Mouse (Mus musculus): ENCODE data around the gene Asb7.

Asb7 gene

DNA sequence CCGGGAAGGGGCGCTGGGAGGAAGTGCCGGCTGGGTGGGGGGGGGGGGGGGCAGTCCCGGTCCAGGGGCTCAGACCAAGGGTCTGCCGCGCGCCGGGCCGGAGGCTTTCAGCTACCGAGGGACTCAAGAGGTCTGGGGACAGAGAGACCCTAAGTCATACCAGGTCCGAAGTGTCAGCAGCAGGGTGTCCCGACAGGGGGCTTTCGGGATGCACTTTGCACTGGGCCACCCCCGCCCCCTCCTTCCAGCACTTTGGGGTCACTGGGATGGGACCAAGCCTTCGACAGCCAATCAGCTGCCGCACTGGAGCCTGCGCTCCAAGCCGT is at the start of gene Asb7:
Asb7 (minus strand) TSS at position 303 of the 326 bp plus-strand sequence.
- no peak for DNase-seq

DNA sequence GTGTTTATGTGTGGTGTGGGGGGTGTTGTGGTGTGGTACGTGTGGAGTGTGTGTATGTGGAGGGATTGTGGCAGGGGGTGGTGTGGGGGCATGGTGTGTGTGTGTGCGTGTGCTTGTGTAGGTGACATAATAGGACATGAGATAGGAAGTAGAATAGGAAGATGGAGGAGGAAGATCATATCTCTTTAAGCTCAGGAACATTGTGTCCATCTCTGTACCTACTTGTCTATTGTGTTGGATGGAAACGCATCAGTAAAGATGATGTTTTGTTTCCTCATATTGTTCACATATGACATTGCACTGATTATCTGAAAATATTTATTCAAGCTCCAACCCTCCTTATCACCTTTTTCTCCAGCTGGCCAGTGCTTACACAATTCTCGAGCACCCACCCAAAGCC is 48.0 kb upstream of the Asb7 start:
- no peak for DNase-seq

DNA sequence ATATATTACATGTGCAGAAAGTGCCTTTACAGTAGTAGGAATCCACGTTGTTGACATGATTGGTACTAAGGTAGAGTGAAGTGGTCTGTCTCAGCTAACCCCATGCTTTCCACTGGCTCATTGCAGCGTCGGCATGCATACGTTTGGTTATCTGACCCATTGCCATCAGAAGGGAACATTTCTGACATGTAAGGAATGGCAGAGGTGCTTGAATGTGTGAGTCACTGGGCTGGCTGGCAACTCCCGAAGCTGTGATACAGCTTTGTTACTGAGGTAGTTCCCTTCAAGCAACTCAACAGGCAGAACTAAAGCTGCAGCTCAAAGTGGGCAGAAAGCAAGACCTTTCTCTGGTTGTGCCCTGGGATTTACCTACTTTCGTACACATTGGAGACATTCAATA is 45.6 kb upstream of the Asb7 start:
- no peak for DNase-seq

DNA sequence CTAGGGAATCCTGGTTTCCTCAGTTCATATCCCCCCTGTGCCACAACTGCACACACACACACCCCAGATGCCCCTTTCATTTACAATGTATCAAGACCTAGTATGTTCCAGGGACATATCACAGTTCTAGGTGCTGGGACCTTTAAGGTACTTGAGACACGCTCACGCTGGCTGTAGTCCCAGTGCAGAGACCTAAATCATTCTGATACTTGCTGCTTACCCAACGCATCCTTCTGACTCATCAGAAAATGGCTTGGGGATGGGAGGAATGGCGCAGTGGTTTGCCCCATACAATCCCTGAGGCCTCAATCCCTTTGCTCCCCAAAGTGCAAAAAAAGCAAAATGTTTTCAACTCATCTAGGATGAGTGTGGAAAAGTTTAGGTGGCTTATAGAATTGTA is 45.1 kb upstream of the Asb7 start:
- no peak for DNase-seq

DNA sequence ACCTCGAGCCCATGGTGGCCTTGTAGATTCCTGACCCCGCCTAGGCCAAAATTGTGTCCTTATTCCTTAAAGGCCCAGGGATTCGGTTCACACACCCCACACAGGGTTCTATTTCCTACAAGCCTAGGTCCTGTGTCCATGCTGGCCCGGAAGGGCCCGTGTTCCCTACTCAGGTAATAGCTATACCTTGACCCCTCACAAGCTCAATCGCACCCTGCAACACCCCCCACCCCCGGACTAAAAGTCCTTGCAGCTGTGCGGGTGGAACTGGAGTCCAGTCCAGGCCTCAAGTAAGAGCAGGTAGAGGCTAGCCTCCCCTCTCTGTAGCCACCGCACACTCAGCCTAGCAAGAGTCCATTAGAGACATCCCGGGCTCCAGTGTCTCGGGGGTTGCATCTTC is 44.5 kb upstream of the Asb7 start:
- DNase-seq, result no peak

DNA sequence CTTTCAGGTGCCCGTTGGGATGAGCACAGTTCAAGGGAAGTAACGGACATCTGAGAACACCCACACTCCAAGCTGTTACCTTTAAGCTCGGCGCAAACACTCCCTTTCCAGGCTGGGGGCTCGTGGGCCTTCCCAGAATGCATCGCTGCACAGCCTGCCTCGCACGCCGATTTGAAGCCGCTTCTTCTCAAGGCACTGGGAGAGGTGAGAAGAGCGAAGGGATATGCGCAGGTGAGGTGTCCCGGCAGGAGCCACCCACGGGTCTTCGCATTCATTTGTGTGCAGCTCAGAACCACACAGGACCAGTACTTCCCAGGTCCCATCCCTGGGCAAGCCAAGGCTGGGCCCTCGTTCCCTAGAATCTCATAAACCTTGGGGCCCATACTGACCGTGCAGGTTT is 44.0 kb upstream of the Asb7 start:
- DNase-seq, result no peak

DNA sequence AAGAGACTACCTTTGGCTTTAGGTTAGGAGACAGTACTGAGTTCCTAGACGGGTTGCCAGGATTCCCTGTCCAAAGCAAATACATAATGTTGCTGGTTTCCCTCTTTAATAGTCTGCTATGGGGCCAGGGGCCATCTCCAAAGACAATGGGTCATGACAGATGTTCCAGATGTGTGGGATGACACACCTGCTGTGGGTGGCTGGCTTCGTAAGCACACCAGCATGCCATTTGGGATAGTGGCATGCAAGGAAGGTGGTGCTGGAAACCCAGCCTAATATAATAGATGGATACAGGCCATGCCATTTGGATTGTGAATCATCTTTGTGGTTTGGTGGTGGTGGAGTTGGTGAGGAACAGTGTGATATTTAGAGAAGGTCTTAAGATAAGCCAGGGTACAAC is 39.8 kb upstream of the Asb7 start:
- no peak for DNase-seq

DNA sequence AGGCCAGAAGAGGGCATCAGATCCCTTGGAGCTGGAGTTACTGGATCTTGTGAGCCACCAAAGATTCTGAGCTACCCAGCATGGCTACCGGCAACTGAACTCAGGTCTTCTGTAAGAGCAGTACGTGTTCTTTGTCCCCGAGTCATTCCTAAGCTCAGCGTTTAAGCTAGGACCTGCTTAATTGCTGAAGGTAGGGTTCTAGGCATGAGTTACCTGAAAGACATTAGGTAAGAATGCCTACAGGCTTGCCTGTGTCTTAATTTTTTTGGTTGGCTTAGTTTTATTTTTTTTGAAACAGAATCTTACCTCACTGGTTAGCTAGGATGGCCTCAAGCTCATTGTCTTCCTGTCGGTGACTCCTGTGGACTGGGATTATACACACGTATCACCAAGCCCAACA is 38.7 kb upstream of the Asb7 start:
- DNase-seq, result no peak

DNA sequence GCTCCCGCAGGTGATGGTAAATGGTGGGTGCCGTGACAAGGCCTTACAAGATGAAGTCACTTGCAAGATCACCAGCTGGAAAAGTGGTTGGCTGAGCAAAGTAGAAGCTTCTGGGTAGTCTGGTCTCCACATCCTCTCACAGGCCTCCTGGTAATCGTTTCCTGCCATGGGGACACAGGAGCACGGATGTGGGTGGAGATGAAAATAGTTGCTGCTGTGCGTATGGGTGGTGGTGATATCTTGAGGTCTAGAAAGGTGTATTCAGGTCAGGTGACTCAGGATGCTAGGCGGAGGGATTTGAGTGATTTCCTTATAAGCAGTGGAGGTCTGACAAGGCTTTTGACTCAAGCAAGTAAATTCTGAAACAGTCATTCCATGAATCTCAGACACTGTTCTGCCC is 35.6 kb upstream of the Asb7 start:
- peak; percentile 9 for DNase-seq

DNA sequence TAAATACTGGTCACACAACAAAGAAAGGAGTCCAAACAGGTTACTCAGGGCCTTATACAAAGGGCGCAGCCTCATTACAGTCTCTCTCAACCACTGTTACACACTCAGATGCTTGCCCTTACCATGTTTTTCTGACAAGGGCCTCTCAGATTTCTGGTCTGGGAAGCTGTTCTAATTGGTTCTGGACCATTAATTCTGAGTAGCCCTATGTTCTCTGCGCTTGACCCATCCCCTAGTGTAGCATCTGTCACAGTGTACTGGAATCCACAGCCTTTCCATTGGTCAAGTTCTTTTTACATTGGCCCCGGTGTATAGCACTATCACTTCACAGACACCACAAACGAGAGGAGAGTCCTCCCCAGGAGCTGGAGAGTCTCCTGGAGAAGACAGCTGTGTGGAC is 35.1 kb upstream of the Asb7 start:
- DNase-seq, result no peak

DNA sequence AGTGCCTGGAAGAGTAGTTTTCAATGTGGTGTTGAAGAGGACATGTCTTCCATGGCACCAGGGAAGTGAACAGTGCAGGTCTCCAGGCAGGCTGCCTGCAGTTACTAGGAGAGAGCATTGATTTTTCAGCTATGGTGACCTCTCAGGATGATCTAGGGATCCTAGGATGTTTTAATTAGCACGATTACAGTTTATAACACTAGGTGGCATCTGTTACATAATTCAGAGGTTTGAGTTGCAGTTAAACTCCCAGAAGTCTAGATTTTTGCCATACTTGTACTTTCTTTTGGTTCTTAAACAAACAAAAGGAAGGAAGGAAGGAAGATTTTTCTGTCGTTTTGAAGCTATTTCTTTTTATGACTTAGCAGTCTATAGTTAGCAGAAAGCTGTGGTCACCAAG is 21.8 kb upstream of the Asb7 start:
- DNase-seq, result no peak

DNA sequence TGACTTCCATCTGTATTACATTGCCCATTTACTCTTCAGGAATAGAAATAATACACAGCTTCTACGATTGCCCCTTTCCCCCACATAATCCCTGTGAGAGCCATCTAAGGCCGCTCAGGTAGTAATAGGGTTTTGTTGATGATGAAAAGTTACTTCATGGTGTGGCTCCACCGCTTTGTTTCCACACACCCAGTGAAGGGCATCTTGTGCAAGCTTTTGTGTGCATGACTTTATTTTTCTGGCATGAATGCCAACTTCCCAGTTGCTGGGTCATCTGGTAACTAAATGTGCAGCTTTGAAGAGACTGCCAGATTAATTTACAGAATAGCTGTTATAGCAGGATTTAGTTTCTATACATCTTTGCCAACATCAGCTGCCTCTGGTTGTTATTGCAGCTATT is 15.2 kb upstream of the Asb7 start:
- DNase-seq, result no peak

DNA sequence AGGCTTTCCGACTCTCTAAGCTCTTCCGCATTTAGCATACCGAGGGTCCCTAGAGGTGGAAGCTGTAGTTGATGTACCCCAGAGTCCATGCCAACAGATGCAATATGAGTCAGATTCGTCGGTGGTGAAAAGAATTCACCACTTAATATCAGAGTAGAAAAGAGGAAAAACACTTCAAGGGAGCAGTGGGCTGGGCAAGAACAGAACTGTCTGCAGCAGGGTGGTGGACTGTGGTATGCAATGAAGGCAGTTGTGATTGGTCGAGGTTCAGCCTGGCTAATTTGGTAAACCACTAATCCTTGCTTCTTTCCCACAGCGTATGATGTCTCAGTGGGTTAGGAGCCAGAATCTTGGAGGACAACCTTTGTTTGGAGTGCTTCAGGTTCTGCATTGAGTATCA is 13.3 kb upstream of the Asb7 start:
- DNase-seq, result no peak

DNA sequence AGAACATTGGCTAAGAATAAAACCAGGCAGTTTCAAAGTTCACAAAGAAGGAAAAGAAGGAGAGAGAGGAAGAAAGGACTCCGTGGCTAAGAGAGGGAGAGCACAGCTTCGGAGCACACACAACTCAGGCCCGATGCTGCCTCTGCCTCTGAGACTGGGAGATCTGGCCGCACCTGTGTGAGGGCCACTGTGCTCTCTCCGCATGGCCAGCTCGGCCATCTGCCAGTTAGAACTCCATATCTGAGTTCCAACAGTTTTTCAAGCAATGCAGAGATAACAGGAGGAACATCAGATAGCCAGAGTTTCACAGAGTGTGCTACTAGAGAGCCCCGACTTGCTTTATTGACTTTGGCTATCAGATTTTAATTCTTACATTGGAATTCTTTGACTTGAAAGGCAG is 5.1 kb upstream of the Asb7 start:
- DNase-seq, result no peak

DNA sequence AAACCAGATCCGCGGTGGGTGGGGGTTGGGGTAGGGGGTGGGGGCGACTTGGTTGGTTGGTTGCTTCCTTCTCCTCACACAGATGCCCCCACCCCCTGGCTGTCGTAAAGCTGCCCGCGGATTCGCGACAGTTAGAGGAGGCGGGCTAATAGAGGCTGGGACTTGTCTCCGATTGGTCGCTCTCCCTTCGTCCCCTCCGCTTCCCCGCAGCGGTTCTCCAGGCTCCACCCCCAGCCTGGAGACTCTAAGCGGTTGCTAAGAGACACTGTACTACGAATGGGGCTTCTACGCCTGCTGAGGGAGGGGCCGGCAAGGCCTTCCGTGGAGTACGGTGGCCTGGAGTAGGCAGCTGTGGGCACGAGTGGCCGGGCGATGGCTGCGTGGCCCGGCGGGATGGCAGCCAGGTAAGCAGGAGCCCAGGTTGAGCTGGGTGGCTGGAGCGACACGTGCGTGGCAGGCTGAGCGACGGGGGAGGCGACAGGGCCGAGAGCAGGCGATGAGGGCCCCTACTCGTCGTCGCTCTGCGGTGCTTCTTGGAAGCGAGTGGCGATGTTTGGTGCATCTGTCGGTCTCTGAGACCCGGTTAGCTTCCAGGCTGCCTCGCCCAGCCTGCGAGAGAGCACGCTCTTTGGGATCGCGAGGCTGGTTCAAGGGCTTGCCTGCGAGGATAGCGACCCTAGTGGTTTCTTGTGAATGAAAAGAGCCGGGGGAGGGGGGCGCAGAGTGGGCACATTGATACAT is 394 bp upstream of the Asb7 start, which contains the start of gene Lins1:
Lins1 (plus strand) TSS at position 270 of the 741 bp plus-strand sequence.
- peak; percentile 98 for DNase-seq

DNA sequence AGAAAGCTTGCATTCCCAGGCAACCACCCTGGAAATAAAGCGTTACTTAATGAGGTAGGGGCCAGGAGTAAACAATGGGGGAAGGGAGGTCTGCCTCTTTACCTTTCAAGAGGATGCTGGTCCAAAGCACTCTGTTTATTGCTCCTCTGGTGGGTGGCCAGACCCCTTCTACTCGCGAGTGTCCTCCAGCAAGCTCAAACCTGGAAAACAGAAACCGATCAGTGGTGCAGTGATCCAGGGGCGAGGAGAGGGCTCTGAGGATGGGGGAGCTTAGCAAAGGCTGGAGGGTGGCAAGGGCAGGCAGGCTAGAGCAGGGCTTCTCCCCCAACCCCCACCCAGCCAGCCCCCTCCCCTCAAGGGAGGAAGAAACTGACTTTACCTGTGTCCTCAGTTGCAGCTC is 675 bp downstream of the Asb7 start:
- no peak for DNase-seq

DNA sequence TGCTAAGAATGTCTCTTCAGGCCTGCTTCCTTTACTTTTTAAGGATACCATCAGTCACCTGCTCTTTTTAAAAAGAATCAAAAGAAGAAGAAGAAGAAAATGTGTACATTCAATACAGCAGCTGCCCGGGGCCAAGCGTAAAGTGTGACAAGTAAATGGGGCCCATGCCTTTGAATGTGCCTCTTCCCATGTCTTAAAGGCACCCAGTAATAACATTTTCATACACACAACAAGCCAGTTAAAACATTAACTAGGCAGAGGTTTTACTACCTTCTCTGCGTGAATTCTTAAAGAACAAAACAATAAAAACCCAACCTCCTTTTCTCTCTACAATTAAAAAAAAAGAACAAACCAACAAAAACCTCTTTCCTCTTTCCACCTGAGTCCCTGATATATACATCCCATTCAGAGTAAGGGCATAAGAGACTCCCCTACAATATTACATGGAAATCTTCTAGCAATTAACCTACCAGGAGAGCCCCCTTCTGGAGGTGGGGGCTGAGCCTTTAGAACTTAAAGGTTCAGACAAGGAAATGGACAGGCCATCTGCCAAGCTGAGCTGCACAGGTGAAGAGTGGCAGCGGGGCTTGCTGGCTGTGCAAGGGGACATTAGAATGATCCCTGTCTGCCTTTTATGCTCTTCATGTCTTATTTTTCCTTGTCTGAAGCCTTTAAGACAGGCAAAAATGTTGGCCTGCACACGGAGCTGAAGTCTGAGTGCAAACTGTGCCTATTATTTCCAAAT is 7.1 kb downstream of the Asb7 start:
- no peak for DNase-seq

DNA sequence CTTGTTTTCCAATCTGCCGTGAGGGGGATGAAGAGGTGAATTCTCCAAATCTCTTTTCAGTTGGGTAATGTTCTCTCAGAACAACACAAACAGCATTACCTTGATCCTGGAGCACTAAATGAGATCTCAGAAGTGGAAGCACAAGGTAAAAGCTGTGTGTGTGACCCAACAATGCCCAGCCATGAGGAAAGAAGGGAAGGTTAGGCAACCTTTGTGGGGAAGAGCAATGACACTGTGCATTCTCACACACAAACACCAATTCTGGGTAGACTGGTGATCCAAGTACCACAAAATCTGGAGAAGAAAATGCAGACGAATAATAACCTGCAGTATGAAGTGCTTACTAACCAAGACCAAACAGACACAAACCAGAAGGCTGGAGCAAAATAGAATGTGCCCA is 13.6 kb downstream of the Asb7 start:
- DNase-seq, result no peak

DNA sequence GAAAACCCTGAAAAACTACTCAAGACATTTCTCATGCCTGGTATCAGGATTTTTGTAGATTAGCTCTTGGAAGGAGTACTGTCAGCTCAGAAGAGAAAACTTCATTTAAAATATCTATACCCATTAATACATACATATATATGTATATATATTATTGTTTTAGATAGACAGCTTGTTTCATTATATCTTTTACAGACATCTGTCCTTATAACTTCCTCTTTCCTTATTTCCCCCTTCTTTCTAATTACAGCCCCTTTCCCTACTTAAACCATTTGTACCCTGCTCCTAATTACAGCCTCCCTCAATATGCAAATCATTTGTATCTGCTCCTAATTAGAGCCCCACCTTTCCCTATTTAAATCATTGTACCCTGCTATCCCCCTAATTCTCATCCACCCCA is 22.3 kb downstream of the Asb7 start:
- no peak for DNase-seq

DNA sequence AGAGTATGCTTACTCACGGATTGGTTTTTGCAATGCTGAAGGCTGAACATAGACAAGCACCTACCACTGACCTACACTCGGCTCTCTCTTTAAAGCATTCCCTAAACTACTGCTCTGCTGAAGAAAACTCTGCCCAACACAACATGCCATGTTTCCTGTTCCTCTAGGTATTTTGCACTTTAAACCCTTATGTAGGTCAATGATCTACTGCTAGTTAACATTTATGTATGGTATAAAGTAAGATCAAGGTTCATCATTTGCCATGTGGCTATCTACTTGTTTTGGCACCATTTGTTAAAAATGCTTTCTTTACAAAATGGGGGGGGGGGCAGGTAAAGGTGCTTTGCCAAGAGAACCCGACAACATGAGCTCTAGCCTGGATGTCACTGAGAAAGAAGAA is 25.8 kb downstream of the Asb7 start:
- no peak for DNase-seq

DNA sequence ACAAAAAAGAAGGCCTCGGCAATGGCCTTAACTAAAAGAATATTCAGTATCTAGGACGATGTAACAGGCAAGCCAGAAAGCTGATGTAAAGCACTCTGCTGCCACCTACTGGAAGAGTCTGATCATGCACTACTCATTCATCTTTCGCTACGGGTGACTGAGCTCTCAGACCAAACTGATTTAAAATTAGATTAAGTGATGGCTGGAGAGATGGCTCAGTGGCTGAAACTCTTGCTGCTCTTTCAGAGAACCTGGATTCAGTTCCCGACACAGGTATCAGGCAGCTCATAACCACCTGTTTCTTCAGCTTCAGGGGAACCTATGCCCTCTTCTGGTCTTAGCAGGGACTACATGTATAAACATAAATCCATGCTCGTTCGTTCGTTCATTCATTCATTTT is 27.8 kb downstream of the Asb7 start:
- peak; percentile 64 for DNase-seq

DNA sequence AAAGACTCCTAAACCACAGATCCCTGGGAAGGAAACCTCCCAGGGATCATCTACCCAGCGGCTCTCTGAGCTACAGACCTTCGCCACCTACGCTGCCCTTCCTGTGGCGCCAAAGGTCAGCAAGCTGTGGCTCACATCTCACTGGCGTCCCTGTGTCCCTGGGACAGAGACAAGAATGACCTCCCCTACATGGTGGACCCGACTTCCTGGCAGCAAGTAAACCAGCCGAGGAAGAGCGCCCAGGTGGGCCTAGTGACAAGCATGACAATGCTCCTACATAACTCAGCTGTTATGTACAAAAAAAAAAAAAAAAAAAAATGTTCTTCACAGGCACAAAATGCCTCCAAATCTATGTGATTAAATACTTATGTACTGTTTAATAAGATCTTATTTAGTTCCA is 28.4 kb downstream of the Asb7 start:
- DNase-seq, result no peak

DNA sequence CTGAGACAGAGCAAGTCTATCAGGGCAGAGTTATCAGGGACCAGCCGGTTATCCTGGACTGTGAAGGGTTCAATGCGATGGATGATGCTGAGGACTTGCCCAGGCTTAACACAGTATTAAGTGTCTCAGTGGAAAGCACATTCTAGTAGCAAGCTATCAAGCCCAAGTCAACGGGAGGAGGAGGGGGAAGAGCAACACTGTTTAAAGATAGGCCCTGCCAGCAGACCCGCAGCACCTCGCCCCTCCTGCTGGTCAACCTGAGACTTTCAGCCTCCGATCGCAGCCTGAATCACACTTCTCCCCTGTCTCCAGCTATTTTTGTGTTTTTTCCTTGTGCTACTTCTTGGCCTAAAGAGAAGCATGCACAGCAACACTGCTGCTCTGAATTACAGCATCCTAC is 29.1 kb downstream of the Asb7 start:
- no peak for DNase-seq

DNA sequence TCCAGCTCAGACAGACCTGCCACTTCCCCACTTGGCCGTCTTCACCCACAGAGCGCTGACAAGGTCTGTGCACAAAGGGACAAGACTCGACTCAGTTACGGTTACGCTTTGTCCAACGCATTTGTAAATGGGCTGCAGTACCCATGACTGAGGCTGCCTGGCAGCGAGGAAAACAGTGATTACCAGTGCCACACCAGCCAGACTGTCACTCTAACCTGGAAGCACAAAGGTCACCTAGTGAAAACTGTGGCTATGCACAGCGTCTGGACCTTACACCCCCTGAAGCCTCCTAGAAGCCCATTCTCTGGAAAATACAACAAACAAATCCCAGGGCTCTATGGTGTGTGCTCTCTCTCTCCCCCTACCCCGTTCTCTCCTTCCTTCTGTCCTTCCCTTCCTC is 33.9 kb downstream of the Asb7 start:
- no peak for DNase-seq

DNA sequence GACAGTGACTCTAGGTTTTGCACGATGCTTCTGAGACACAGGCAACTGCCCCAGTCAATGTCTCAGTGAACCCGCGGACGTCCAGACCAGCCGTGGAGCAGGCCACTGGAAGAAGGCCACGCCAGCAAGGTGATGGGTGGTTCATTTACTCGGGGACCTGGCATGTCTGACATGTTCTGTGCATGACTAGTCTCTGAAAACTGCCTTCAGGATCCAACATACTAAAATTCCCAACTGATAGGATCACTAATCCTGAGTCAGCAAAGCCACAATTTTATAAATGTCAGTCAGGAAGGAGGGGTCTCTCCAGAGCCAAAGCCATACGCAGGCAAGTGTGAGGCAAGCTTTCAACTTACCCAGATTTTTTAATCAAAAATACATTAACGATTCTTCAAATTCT is 35.8 kb downstream of the Asb7 start:
- DNase-seq, result no peak
